Mouse (Mus musculus) midbrain, embryonic 13.5 days (tissue): Measurements from ENCODE around the gene Tbc1d22a. TPM values are rescaled to one million over a fixed set of nuclear protein-coding genes. Genes with fewer than 3 reads are reported as not detected.
"Not testable (repeated sequence)": the region's sequence is repeated elsewhere in the genome, so short reads cannot be mapped to it uniquely, and the experiment has no call there.

ENCODE experiments used
- ATAC-seq: fragments of 200-750 bp; cut with Nextera tagmentation; 2 replicates; pipeline ENCODE4 v1.8.0; 2017; ENCODE audit warnings: mild to moderate bottlenecking, moderate TSS enrichment, moderate library complexity
- H3K27ac ChIP-seq: fragments of 300-500 bp; sonication (generic); 2 replicates; pipeline ENCODE4 v1.5.1; 2015; ENCODE audit warnings: inconsistent platforms, mild to moderate bottlenecking, moderate library complexity
- H3K27me3 ChIP-seq: fragments of 300-500 bp; sonication (generic); 2 replicates; pipeline ENCODE4 v1.6.1; 2015; ENCODE audit warnings: mild to moderate bottlenecking, inconsistent platforms
- H3K36me3 ChIP-seq: fragments of 300-500 bp; sonication (generic); 2 replicates; pipeline ENCODE4 v1.6.1; 2015; ENCODE audit warnings: mild to moderate bottlenecking, inconsistent platforms
- H3K4me1 ChIP-seq: fragments of 300-500 bp; sonication (generic); replicated peaks from 2 replicates; pipeline ENCODE4 v1.6.1; 2015; ENCODE audit warnings: inconsistent platforms
- H3K4me2 ChIP-seq: fragments of 300-500 bp; sonication (generic); replicated peaks from 2 replicates; pipeline ENCODE4 v1.6.1; 2015; ENCODE audit warnings: moderate library complexity, mild to moderate bottlenecking, inconsistent platforms
- H3K4me3 ChIP-seq: fragments of 300-500 bp; sonication (generic); replicated peaks from 2 replicates; pipeline ENCODE4 v1.5.1; 2015; ENCODE audit warnings: mild to moderate bottlenecking, inconsistent platforms
- H3K9ac ChIP-seq: fragments of 300-500 bp; sonication (generic); replicated peaks from 2 replicates; pipeline ENCODE4 v1.6.1; 2015; ENCODE audit warnings: mild to moderate bottlenecking, inconsistent platforms
- H3K9me3 ChIP-seq: fragments of 300-500 bp; sonication (generic); 2 replicates; pipeline ENCODE4 v1.6.1; 2016; ENCODE audit warnings: mild to moderate bottlenecking, inconsistent platforms
- WGBS: fragments of 180-500 bp; shearing (Covaris S2); methylation state at CpG from one replicate; pipeline ENCODE4 v1.1.7; 2015; 5-methylcytosine and 5-hydroxymethylcytosine counted together
- polyA plus RNA-seq: library from polyadenylated mRNA; unstranded; fragments of >200 nt; fragmentation: Nextera tagmentation; extraction: Ambion mirVana; gene quantifications from 2 replicates; pipeline ENCODE4 v1.2.1, GENCODE M21; 2015

Gene Tbc1d22a
- polyA plus RNA-seq, 1 experiment from 2014 or later = 13.4 TPM

DNA sequence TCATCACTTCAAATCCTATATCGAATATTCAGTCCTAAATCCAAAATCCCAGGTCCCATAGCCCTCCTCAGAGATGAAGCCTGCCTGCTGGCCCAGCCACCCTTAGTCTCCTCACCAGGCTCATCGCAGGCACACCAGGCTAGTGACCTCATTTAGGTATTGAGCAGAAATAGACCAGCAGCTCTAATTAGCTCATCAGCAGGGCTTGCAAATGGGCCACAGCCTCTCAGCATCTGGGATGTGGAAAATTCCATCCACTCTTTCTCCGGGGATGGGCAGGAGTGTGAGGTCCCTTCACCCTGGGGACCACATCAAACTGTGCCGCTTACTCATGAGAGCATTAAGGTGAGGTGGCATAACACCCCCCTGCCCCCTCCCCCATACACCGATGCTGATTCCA, 15.2 kb upstream of the Tbc1d22a start:
- Histone ChIP-seq H3K4me1 (peaks cover 4% of the 10 kb centered on the region), H3K9me3 (no peaks in the 10 kb centered on the region), H3K36me3 (no peaks in the 10 kb centered on the region), H3K9ac (no peak overlapping the region), H3K4me3 (no peak overlapping the region), H3K27ac (no peak overlapping the region), H3K4me2 (no peak overlapping the region), H3K27me3 (no peaks in the 10 kb centered on the region)
- no peak for ATAC-seq
- 86% methylated on average over 5 of the region's 5 CpGs for WGBS

GRCm38 (mm10) chr15:86199482-86199881, 14.8 kb upstream of the Tbc1d22a start:
- no peak overlapping the region for H3K9ac ChIP-seq
- no peaks in the 10 kb centered on the region for H3K36me3 ChIP-seq
- H3K9me3 ChIP-seq = no peaks in the 10 kb centered on the region
- 78% methylated on average over 4 of the region's 4 CpGs for WGBS
- H3K27me3 ChIP-seq = no peaks in the 10 kb centered on the region
- no peak overlapping the region for H3K27ac ChIP-seq
- H3K4me2 ChIP-seq = no peak overlapping the region
- H3K4me1 ChIP-seq = peaks cover 4% of the 10 kb centered on the region
- no peak overlapping the region for H3K4me3 ChIP-seq
- no peak for ATAC-seq

DNA sequence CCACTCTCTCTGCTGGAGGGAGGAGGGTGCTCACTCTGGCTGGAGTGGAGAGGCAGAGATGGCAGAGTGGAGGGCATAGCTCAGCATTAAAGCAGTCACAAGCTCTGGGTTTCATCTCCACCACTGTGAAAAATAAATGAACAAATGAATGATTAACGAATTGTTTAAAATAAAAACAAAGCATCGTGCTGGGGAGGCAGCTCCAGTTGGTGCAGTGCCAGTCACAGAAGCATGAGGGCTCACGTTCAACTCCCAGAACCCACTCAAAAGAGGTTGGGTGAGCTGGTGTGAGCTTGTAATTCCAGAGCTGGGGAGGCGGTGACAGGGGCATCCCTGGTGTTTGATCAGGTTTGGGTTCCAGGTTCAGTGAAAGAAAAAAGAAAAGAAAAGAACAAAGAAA, 14.1 kb upstream of the Tbc1d22a start:
- H3K36me3 ChIP-seq = no peaks in the 10 kb centered on the region
- no peaks in the 10 kb centered on the region for H3K27me3 ChIP-seq
- H3K9ac ChIP-seq = no peak overlapping the region
- H3K4me3 ChIP-seq = no peak overlapping the region
- no peaks in the 10 kb centered on the region for H3K9me3 ChIP-seq
- H3K27ac ChIP-seq = no peak overlapping the region
- H3K4me2 ChIP-seq = no peak overlapping the region
- WGBS = 58% methylated on average over 4 of the region's 4 CpGs
- ATAC-seq = no peak
- H3K4me1 ChIP-seq = peaks cover 4% of the 10 kb centered on the region

DNA sequence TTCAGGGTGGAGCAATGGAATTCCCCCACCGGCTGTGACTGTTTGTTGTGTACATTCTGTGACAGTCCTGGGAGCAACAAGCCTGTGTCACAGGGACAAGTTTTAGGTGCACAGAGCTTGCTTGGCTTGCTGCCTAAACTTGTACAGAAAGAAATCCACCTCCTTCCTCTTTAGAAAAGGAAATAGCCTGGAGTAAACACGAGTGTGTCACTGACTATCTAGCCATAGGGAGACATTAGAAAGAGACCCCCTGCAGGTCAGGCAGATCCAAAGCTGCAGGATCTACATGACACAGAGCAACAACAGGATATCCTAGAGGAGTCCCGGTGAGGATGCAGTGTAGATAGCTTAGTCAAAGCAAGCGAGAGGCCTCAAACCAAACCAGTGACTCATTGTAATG, 13.2 kb upstream of the Tbc1d22a start:
- Histone ChIP-seq H3K36me3 (no peaks in the 10 kb centered on the region), H3K4me3 (no peak overlapping the region), H3K27ac (no peak overlapping the region), H3K9ac (no peak overlapping the region), H3K4me2 (no peak overlapping the region), H3K4me1 (peaks cover 4% of the 10 kb centered on the region), H3K27me3 (no peaks in the 10 kb centered on the region), H3K9me3 (no peaks in the 10 kb centered on the region)
- 40% methylated on average over 4 of the region's 4 CpGs for WGBS
- ATAC-seq = no peak

GRCm38 (mm10) chr15:86201696-86202330, 12.4 kb upstream of the Tbc1d22a start:
- H3K27me3 ChIP-seq = no peaks in the 10 kb centered on the region
- peaks cover 4% of the 10 kb centered on the region for H3K4me1 ChIP-seq
- no peaks in the 10 kb centered on the region for H3K36me3 ChIP-seq
- ATAC-seq = no peak
- H3K4me2 ChIP-seq = no peak overlapping the region
- WGBS = 59% methylated on average over 9 of the region's 9 CpGs
- no peaks in the 10 kb centered on the region for H3K9me3 ChIP-seq
- H3K4me3 ChIP-seq = no peak overlapping the region
- H3K27ac ChIP-seq = no peak overlapping the region
- no peak overlapping the region for H3K9ac ChIP-seq

DNA sequence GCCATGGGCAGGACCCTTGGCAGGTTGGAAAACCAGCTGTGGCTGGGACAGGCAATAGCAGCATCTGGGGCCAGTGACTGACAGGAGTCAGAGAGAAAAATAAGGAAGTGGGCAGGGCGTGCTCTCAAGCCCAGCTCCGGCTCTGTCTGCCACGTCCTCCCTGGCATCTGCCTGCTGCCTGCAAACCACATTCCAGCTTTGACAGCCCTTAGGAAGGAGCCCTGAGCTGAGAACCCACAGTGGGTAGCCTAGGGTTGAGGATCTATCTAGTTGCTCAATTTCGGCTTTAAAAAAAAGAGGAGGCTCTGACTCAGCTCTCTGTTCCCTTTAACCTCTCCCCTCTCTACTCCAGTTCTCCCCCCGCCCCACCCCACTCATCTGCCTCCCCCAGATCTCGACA, 11.6 kb upstream of the Tbc1d22a start:
- Histone ChIP-seq H3K4me3 (no peak overlapping the region), H3K36me3 (no peaks in the 10 kb centered on the region), H3K9me3 (no peaks in the 10 kb centered on the region), H3K27ac (no peak overlapping the region), H3K27me3 (no peaks in the 10 kb centered on the region), H3K9ac (no peak overlapping the region), H3K4me1 (peaks cover 4% of the 10 kb centered on the region), H3K4me2 (no peak overlapping the region)
- no peak for ATAC-seq
- WGBS = 63% methylated on average over 6 of the region's 6 CpGs

DNA sequence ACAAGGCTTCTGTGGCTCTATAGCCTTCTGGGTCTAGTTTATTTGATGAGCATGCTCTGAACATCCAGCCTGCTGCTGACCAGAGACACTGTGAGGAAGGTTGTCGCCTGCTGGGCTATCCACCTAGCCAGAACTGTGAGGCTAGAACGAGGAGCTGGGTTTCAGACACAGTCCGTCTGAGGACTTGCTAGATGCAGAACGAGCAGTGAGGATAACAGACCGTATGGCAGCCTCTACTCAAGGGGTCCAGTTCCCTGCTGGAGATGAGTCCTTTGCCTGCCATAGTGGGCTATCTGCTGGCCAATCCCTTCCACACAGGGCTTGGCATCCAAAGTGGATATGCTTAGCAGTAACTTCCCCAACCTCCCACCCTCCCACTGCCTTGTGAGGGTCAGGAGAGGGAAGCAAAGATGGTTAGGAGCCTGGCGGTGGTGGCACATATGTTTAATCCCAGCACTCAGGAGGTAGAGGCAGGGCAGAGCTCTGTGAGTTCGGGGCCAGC, 10.9 kb upstream of the Tbc1d22a start:
- no peaks in the 10 kb centered on the region for H3K36me3 ChIP-seq
- 78% methylated on average over 7 of the region's 7 CpGs for WGBS
- peaks cover 4% of the 10 kb centered on the region for H3K4me1 ChIP-seq
- no peak overlapping the region for H3K27ac ChIP-seq
- no peak overlapping the region for H3K4me3 ChIP-seq
- no peak overlapping the region for H3K9ac ChIP-seq
- H3K27me3 ChIP-seq = no peaks in the 10 kb centered on the region
- no peak overlapping the region for H3K4me2 ChIP-seq
- H3K9me3 ChIP-seq = no peaks in the 10 kb centered on the region
- ATAC-seq = no peak

GRCm38 (mm10) chr15:86203942-86204561, 10.2 kb upstream of the Tbc1d22a start:
- no peak for ATAC-seq

GRCm38 (mm10) chr15:86205300-86205699, 9.0 kb upstream of the Tbc1d22a start:
- Histone ChIP-seq H3K9me3 (no peaks in the 10 kb centered on the region), H3K36me3 (no peaks in the 10 kb centered on the region), H3K4me3 (no peak overlapping the region), H3K27me3 (no peaks in the 10 kb centered on the region), H3K4me1 (peaks cover 4% of the 10 kb centered on the region), H3K27ac (no peak overlapping the region), H3K9ac (no peak overlapping the region), H3K4me2 (no peak overlapping the region)
- 52% methylated on average over 2 of the region's 2 CpGs for WGBS
- no peak for ATAC-seq

More at GRCm38 (mm10) chr15:86203942-86204561, 10.2 kb upstream of the Tbc1d22a start:
- 65% methylated on average over 7 of the region's 7 CpGs for WGBS
- no peaks in the 10 kb centered on the region for H3K9me3 ChIP-seq
- peaks cover 4% of the 10 kb centered on the region for H3K4me1 ChIP-seq
- no peak overlapping the region for H3K4me3 ChIP-seq
- no peaks in the 10 kb centered on the region for H3K36me3 ChIP-seq
- H3K27ac ChIP-seq = no peak overlapping the region
- no peak overlapping the region for H3K4me2 ChIP-seq
- H3K27me3 ChIP-seq = no peaks in the 10 kb centered on the region
- no peak overlapping the region for H3K9ac ChIP-seq

- no peak overlapping the region for H3K9ac ChIP-seq
- no peaks in the 10 kb centered on the region for H3K9me3 ChIP-seq
- no peaks in the 10 kb centered on the region for H3K36me3 ChIP-seq
- peaks cover 4% of the 10 kb centered on the region for H3K4me1 ChIP-seq
- no peak overlapping the region for H3K27ac ChIP-seq
- WGBS = 70% methylated on average over 4 of the region's 4 CpGs
- ATAC-seq = no peak
- H3K4me3 ChIP-seq = no peak overlapping the region
- no peaks in the 10 kb centered on the region for H3K27me3 ChIP-seq
- no peak overlapping the region for H3K4me2 ChIP-seq
These were observed 7.9 kb upstream of the Tbc1d22a start for GRCm38 (mm10) chr15:86206385-86206784.

GRCm38 (mm10) chr15:86212193-86212592, 2.1 kb upstream of the Tbc1d22a start:
- H3K27me3 ChIP-seq, H3K9me3 ChIP-seq, ATAC-seq, H3K4me2 ChIP-seq, H3K27ac ChIP-seq, H3K36me3 ChIP-seq, H3K4me3 ChIP-seq: not testable (repeated sequence)
- H3K9ac ChIP-seq = 0 out of 2 replicates have a peak overlapping the region, but pooled peaks have one; percentile 7
- WGBS = 95% methylated on average over 5 of the region's 5 CpGs
- peaks cover 29% of the 10 kb centered on the region for H3K4me1 ChIP-seq

GRCm38 (mm10) chr15:86214549-86215201, 416 bp downstream of the Tbc1d22a start:
- Histone ChIP-seq H3K27me3 (no peaks in the 10 kb centered on the region), H3K27ac (peak overlapping the region; percentile 89), H3K9ac (peak overlapping the region; percentile 89), H3K4me2 (peak overlapping the region; percentile 98), H3K4me3 (peak overlapping the region; percentile 87), H3K36me3 (no peaks in the 10 kb centered on the region), H3K4me1 (peaks cover 29% of the 10 kb centered on the region), H3K9me3 (no peaks in the 10 kb centered on the region)
- 17% methylated on average over 25 of the region's 25 CpGs for WGBS
- ATAC-seq = peak; percentile 72
